Mouse (Mus musculus) heart, adult 2 months (tissue): ENCODE data around the gene Pdzd2. TPM values are rescaled to one million over a fixed set of nuclear protein-coding genes. Genes with fewer than 3 reads are reported as not detected.

Source experiments
- DNase-seq, 2 experiments: peaks; one replicate each; pipeline ENCODE4 v3.0.0; 2021
- H3K27ac ChIP-seq: fragments of 200-600 bp; 2 replicates; pipeline ENCODE4 v1.8.1; 2022
- H3K27me3 ChIP-seq: fragments of 200-500 bp; 2 replicates; pipeline ENCODE4 v1.6.1; 2012; ENCODE audit warnings: mild to moderate bottlenecking, low read length, inconsistent platforms, mixed read lengths; ENCODE audit not compliant: control insufficient read depth, insufficient read depth
- H3K36me3 ChIP-seq: fragments of 200-500 bp; 2 replicates; pipeline ENCODE4 v1.6.1; 2012; ENCODE audit warnings: low read length, inconsistent platforms; ENCODE audit not compliant: control insufficient read depth, insufficient read depth
- H3K4me1 ChIP-seq: fragments of 200-500 bp; 2 replicates; pipeline ENCODE4 v1.6.1; 2011; ENCODE audit warnings: low read length; ENCODE audit not compliant: control insufficient read depth, insufficient read depth
- H3K4me3 ChIP-seq: fragments of 200-600 bp; 2 replicates; pipeline ENCODE4 v1.8.1; 2022
- H3K79me2 ChIP-seq: fragments of 200-500 bp; replicated peaks from 2 replicates; pipeline ENCODE4 v1.6.1; 2012; ENCODE audit warnings: mild to moderate bottlenecking, inconsistent platforms, low read length, moderate library complexity, mixed read lengths; ENCODE audit not compliant: control insufficient read depth, insufficient read depth
- H3K9ac ChIP-seq: fragments of 200-500 bp; 2 replicates; pipeline ENCODE4 v1.6.1; 2012; ENCODE audit warnings: low read depth, mild to moderate bottlenecking, control low read depth, inconsistent platforms, low read length, mixed read lengths
- CTCF ChIP-seq: fragments of 200-600 bp; IDR thresholded peaks from 2 replicates; pipeline ENCODE4 v1.8.1; 2022; ENCODE audit warnings: antibody characterized with exemption, mild to moderate bottlenecking, moderate library complexity
- EP300 ChIP-seq: fragments of 200-500 bp; IDR thresholded peaks from 2 replicates; pipeline ENCODE4 v1.6.1; 2011; ENCODE audit warnings: low read depth, low read length, control low read depth; ENCODE audit not compliant: insufficient read depth
- POLR2A ChIP-seq: fragments of 200-500 bp; IDR thresholded peaks from 2 replicates; pipeline ENCODE4 v1.6.1; 2011; ENCODE audit warnings: mild to moderate bottlenecking, low read depth, low read length, control low read depth; ENCODE audit not compliant: insufficient read depth
- WGBS: fragments of 180-500 bp; shearing (Covaris S2); methylation state at CpG from one replicate; pipeline ENCODE4 v1.1.7; 2018; 5-methylcytosine and 5-hydroxymethylcytosine counted together
- intact Hi-C: fragments of 180-260 bp; cut with DNase I; formaldehyde crosslinking; loops from one replicate; pipeline ENCODE4 v1.15.1; 2025
- polyA plus RNA-seq: library from polyadenylated mRNA; depleted of rRNA; stranded (reverse); fragments of >200 nt; gene quantifications from 2 replicates; pipeline ENCODE4 v1.2.3, GENCODE M21; 2012
- total RNA-seq, 2 experiments: library from RNA; stranded (reverse); gene quantifications; 2 replicates each; pipeline ENCODE4 v1.2.3; 2021

Pdzd2 gene
- total and polyA plus RNA-seq, 3 experiments: 15.0 to 83.9 (median 78.9) TPM

DNA sequence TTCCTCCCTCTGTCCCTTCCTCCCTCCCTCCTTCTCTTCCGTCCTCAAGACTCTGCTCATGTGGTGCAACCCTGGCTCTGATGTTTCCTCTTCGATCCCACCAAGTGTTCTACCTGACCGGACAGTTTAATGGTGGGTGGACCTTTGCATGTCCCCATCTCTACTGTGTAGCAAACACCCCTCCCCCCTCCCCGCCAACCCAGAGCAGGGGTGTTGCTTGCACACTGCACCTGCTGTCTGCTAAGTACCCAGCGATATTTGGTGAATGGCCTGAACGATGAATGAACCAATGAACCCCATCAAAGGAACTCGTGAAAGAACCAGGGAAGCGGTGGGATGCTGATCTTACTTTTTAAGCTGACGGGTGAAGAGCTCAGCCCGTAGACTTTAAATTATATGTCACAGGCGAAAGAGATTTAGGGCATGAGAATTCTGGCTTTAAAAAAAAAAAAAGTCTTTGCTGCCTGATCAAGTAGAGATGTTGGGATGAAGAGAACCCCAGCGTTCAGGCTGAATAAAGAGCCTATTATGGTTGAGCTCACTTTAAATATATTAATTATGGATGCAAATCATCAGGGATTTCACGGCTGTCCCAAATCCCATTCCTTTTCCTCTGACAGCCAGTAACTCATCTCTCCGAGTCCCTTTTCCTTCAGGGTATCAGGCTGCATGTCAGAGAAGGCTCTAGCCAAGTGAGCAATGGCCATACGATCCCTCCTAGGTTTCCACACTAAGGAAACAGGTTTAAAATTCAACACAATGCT is 350.8 kb downstream of the Pdzd2 start:
- Histone ChIP-seq H3K4me3 (no peak overlapping the region), H3K27ac (no peak overlapping the region), H3K79me2 (no peaks in the 10 kb centered on the region), H3K9ac (no peak overlapping the region), H3K4me1 (no peaks in the 10 kb centered on the region), H3K36me3 (no peaks in the 10 kb centered on the region), H3K27me3 (no peaks in the 10 kb centered on the region)
- no peak for DNase-seq
- WGBS: 90% methylated on average over 15 of the region's 15 CpGs
- intact Hi-C loops: no loop called here
- TF ChIP-seq CTCF (no peak), POLR2A (no peak), EP300 (no peak)

DNA sequence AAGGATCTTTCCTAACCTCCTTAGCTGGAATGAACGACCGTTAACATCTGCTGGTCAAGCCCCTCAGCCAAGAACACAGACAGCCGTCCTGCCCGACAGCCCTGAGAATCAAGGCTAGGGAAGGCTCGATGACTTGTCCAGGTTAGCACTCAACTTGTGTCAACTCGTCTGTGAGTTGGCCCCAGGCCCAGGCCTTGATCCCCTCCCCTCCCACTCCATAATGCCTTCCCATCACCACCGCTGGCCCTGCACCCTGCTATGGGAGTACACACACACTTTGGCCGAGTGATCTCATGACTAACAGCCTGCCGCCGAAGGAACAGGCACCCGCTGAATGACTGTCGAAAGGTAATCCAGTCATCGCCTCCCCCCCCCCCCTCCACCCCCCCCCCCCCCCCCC is 355.0 kb downstream of the Pdzd2 start:
- TF ChIP-seq CTCF (no peak), POLR2A (no peak), EP300 (no peak)
- Histone ChIP-seq H3K36me3 (no peaks in the 10 kb centered on the region), H3K79me2 (no peaks in the 10 kb centered on the region), H3K27me3 (no peaks in the 10 kb centered on the region), H3K4me3 (no peak overlapping the region), H3K4me1 (no peaks in the 10 kb centered on the region), H3K9ac (no peak overlapping the region), H3K27ac (no peak overlapping the region)
- 67% methylated on average over 13 of the region's 13 CpGs for WGBS
- no peak for DNase-seq
- intact Hi-C loops: no loop called here

DNA sequence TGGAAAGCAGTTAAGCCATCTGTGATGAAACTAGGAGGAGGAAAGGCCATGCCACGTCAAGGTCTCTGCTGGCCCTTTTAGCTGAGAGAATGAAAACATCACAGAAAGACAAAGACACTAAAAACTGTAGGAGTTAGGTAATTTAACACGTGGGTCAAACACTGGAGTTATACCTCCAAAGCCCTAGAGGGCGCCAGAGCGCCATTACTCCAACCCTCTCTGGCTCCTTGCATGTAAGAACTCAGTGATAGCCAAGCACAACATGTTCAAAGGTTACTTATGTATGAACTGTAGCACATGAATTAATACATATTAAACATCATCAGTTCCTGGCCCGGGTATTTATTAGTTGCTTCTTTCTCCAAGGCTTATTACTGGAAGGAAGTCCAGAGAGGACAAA is 359.2 kb downstream of the Pdzd2 start:
- H3K4me3 ChIP-seq: no peak overlapping the region
- H3K9ac ChIP-seq: no peak overlapping the region
- H3K27me3 ChIP-seq: no peaks in the 10 kb centered on the region
- 59% methylated on average over 5 of the region's 5 CpGs for WGBS
- 0 out of 2 replicates have a peak, but pooled peaks have one; percentile 40 for TF ChIP-seq EP300
- TF ChIP-seq CTCF: peak; percentile 89
- no peak for TF ChIP-seq POLR2A
- no peak overlapping the region for H3K27ac ChIP-seq
- intact Hi-C loops: no loop called here
- peak; percentile 59 to 70 for DNase-seq
- no peaks in the 10 kb centered on the region for H3K79me2 ChIP-seq
- peaks cover 3% of the 10 kb centered on the region; the same call in 1 of the 2 replicates for H3K4me1 ChIP-seq
- no peaks in the 10 kb centered on the region; the same call in 1 of the 2 replicates for H3K36me3 ChIP-seq

DNA sequence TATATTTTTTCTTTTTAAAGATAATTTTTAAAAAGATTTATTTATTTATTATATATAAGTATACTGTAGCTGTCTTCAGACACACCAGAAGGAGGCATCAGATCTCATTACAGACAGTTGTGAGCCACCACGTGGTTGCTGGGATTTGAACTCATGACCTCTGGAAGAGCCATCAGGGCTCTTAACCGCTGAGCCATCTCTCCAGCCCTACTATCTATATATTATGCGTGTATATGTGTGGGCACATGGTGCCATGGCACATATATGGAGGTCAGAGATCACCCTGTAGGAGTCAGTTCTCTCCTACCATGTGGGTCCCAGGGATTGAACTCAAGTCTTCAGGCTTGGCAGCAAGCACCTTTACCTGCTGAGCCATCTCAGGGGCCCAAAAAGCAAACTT is 359.7 kb downstream of the Pdzd2 start:
- peaks cover 3% of the 10 kb centered on the region for H3K4me1 ChIP-seq
- H3K79me2 ChIP-seq: no peaks in the 10 kb centered on the region
- WGBS: 93% methylated on average over 3 of the region's 3 CpGs
- no peak overlapping the region for H3K9ac ChIP-seq
- intact Hi-C loops: no loop called here
- DNase-seq: no peak
- no peak overlapping the region for H3K27ac ChIP-seq
- no peaks in the 10 kb centered on the region; the same call in 1 of the 2 replicates for H3K36me3 ChIP-seq
- TF ChIP-seq CTCF: no peak
- no peak for TF ChIP-seq POLR2A
- no peak for TF ChIP-seq EP300
- no peak overlapping the region for H3K4me3 ChIP-seq
- no peaks in the 10 kb centered on the region for H3K27me3 ChIP-seq

DNA sequence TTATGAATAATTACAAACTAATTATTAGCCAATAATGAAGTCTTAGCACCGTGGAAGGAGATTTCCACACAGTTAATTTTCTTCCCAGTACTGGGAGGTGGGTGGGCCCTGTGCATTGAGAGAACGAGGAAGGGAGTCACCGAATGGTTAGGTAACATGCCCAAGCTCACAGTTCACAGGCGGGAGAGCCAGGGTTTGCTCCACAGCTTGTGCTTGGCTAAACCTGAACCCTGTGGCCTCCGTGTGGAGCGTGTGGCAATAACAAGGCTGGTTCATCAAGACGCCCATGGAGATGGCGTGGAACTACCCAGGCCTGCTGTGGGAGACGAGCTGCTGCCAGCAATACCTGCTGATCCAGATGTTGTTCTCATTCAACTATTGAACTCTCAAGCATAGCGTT is 361.9 kb downstream of the Pdzd2 start:
- WGBS: 83% methylated on average over 10 of the region's 10 CpGs
- TF ChIP-seq EP300: no peak
- no peak for TF ChIP-seq CTCF
- no peak for TF ChIP-seq POLR2A
- no peaks in the 10 kb centered on the region for H3K27me3 ChIP-seq
- H3K9ac ChIP-seq: no peak overlapping the region
- no peak overlapping the region for H3K27ac ChIP-seq
- H3K4me3 ChIP-seq: no peak overlapping the region
- intact Hi-C loops: loop anchor here (5.0 kb wide), 1 partner anchor 180 kb away; no protein-coding TSS in a partner anchor
- no peak for DNase-seq
- no peaks in the 10 kb centered on the region for H3K79me2 ChIP-seq
- H3K4me1 ChIP-seq: peaks cover 3% of the 10 kb centered on the region
- no peaks in the 10 kb centered on the region; the same call in 1 of the 2 replicates for H3K36me3 ChIP-seq

DNA sequence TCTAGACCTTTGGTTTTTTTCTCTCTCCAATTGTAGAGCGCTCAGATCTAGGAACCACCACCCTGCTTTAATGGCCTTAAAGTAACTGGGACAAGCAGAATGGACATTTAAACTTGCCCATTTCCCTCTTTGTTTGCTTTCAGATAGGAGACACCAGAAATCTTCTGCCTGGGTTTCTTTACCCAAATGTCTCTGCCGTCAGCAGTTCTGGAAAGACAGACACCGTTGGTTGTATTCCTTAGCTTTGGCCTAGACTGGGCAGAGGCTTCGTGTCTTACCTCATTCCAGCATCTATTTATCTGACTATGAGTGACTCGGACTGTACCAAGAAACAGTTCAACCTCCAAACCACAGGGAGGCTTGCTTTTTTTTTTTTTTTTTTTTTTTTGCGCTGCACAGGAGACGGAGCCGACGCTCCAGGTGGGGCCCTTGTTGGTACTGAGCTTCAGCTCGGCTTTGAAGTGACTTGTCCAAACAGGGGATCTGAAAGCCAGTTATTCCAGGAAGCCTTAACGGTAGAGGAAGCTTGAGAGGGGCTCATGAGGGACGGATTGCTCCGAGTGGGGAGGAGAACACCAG is 363.1 kb downstream of the Pdzd2 start:
- TF ChIP-seq EP300: no peak
- TF ChIP-seq POLR2A: no peak
- TF ChIP-seq CTCF: no peak
- Histone ChIP-seq H3K36me3 (no peaks in the 10 kb centered on the region; the same call in 1 of the 2 replicates), H3K79me2 (no peaks in the 10 kb centered on the region), H3K9ac (no peak overlapping the region), H3K4me3 (no peak overlapping the region), H3K27me3 (no peaks in the 10 kb centered on the region), H3K27ac (peak overlapping the region; percentile 9; the same call in 1 of the 2 replicates), H3K4me1 (peaks cover 3% of the 10 kb centered on the region)
- intact Hi-C loops: loop anchor here (5.0 kb wide), 1 partner anchor 179 kb away; no protein-coding TSS in a partner anchor
- WGBS: 62% methylated on average over 13 of the region's 13 CpGs
- no peak for DNase-seq
